ENCODE assay signal across 18 mouse cellular contexts in genomic region chr11:98320381-98320780, GRCm38 (mm10). TPM values are rescaled to one million over a fixed set of nuclear protein-coding genes. Genes with fewer than 3 reads are reported as not detected.
DNase-seq lines count a peak whose midpoint lies in the region; ATAC-seq lines count a peak whose summit lies in the region.
"Had no signal": no experiment of that assay in that cellular context is flagged by ENCODE, and none has a peak within 500 bp of the region (broad histone marks: within the 10 kb centered on the region; RNA-seq: fewer than 3 reads in every experiment).

No protein-coding gene starts in this region.

- H3K4me2 ChIP-seq in hindbrain, embryonic 13.5 days = peak overlapping the region; percentile 40
- H3K4me2 ChIP-seq in hindbrain, embryonic 11.5 days (replicated peaks; ENCODE audit: low read depth, low read length) = no peak overlapping the region
- no peak overlapping the region; the same call in 1 of the 2 replicates for H3K4me2 ChIP-seq in midbrain, embryonic 16.5 days (ENCODE audit: low read length)
- no peak overlapping the region for H3K4me2 ChIP-seq in midbrain, embryonic 14.5 days (ENCODE audit: low read length)
- H3K4me2 ChIP-seq in embryonic facial prominence, embryonic 15.5 days (replicated peaks) = peak overlapping the region; percentile 42
- H3K4me2 ChIP-seq in neural tube, embryonic 13.5 days = peak overlapping the region; percentile 34
- H3K4me2 ChIP-seq: embryonic facial prominence, embryonic 12.5 days; heart, embryonic 12.5 days had no signal

- no peaks in the 10 kb centered on the region for H3K36me3 ChIP-seq in hindbrain, embryonic 13.5 days
- H3K36me3 ChIP-seq in hindbrain, embryonic 11.5 days (ENCODE audit: control insufficient read depth, insufficient read depth, low read length) = no peaks in the 10 kb centered on the region
- H3K36me3 ChIP-seq in midbrain, embryonic 16.5 days (ENCODE audit: control insufficient read depth, insufficient read depth, low read length) = no peaks in the 10 kb centered on the region
- H3K36me3 ChIP-seq in midbrain, embryonic 14.5 days (ENCODE audit: control insufficient read depth, insufficient read depth, low read length) = no peaks in the 10 kb centered on the region
- no peaks in the 10 kb centered on the region for H3K36me3 ChIP-seq in embryonic facial prominence, embryonic 15.5 days
- H3K36me3 ChIP-seq in neural tube, embryonic 13.5 days = no peaks in the 10 kb centered on the region
- H3K36me3 ChIP-seq: embryonic facial prominence, embryonic 12.5 days; heart, embryonic 12.5 days; neural tube, embryonic 12.5 days had no signal

- no peak overlapping the region for H3K4me3 ChIP-seq in hindbrain, embryonic 13.5 days
- H3K4me3 ChIP-seq in hindbrain, embryonic 11.5 days (ENCODE audit: low read depth, low read length) = no peak overlapping the region
- H3K4me3 ChIP-seq in midbrain, embryonic 16.5 days (ENCODE audit: low read depth, low read length) = no peak overlapping the region
- H3K4me3 ChIP-seq in midbrain, embryonic 14.5 days (replicated peaks; ENCODE audit: low read depth, low read length) = no peak overlapping the region
- peak overlapping the region; percentile 19; the same call in 1 of the 2 replicates for H3K4me3 ChIP-seq in embryonic facial prominence, embryonic 15.5 days (replicated peaks)
- peak overlapping the region; percentile 8; the same call in 1 of the 2 replicates for H3K4me3 ChIP-seq in neural tube, embryonic 13.5 days
- H3K4me3 ChIP-seq: embryonic facial prominence, embryonic 12.5 days; heart, embryonic 12.5 days had no signal

- no peak for ATAC-seq in hindbrain, embryonic 13.5 days (ENCODE audit: low FRiP score)
- ATAC-seq in hindbrain, embryonic 11.5 days (ENCODE audit: low FRiP score) = no peak
- peak; percentile 36; the same call in 1 of the 2 replicates for ATAC-seq in midbrain, embryonic 16.5 days
- no peak for ATAC-seq in midbrain, embryonic 14.5 days (ENCODE audit: low FRiP score, low TSS enrichment)
- no peak for ATAC-seq in embryonic facial prominence, embryonic 15.5 days (ENCODE audit: insufficient number of reproducible peaks, low FRiP score, low TSS enrichment, low read depth)
- no peak for ATAC-seq in neural tube, embryonic 13.5 days (ENCODE audit: low read depth)
- ATAC-seq: inflammation-experienced regulatory T-cells, adult 6 months had no signal

- WGBS in hindbrain, embryonic 13.5 days = 9% methylated on average over 12 of the region's 12 CpGs
- WGBS in hindbrain, embryonic 11.5 days = 2% methylated on average over 12 of the region's 12 CpGs
- WGBS in midbrain, embryonic 16.5 days = 5% methylated on average over 12 of the region's 12 CpGs
- 9% methylated on average over 12 of the region's 12 CpGs for WGBS in midbrain, embryonic 14.5 days
- 6% methylated on average over 12 of the region's 12 CpGs for WGBS in embryonic facial prominence, embryonic 15.5 days
- WGBS in neural tube, embryonic 13.5 days = 6% methylated on average over 12 of the region's 12 CpGs

- H3K9me3 ChIP-seq in hindbrain, embryonic 13.5 days = no peaks in the 10 kb centered on the region
- no peaks in the 10 kb centered on the region for H3K9me3 ChIP-seq in hindbrain, embryonic 11.5 days (ENCODE audit: control insufficient read depth, low read length)
- no peaks in the 10 kb centered on the region for H3K9me3 ChIP-seq in midbrain, embryonic 16.5 days (replicated peaks; ENCODE audit: control insufficient read depth, low read length, poor library complexity, severe bottlenecking)
- no peaks in the 10 kb centered on the region for H3K9me3 ChIP-seq in midbrain, embryonic 14.5 days (ENCODE audit: control insufficient read depth, low read length)
- no peaks in the 10 kb centered on the region for H3K9me3 ChIP-seq in embryonic facial prominence, embryonic 15.5 days (replicated peaks)
- H3K9me3 ChIP-seq in neural tube, embryonic 13.5 days = no peaks in the 10 kb centered on the region
- H3K9me3 ChIP-seq: embryonic facial prominence, embryonic 12.5 days; heart, embryonic 12.5 days; neural tube, embryonic 12.5 days had no signal

- DNase-seq in hindbrain, embryonic 11.5 days (ENCODE audit: low spot score) = no peak
- DNase-seq in midbrain, embryonic 14.5 days = no peak
- DNase-seq in adipocyte (ENCODE audit: low spot score) = no peak
- no peak for DNase-seq in kidney, adult 18-20 months
- DNase-seq: B cell, adult 2 months; kidney, postnatal 14 days; lung, adult 18-20 months; right cerebral cortex, adult 18-20 months; thymus, postnatal 4 days had no signal

- 0 out of 2 replicates have a peak overlapping the region, but pooled peaks have one; percentile 24 for H3K9ac ChIP-seq in hindbrain, embryonic 13.5 days
- no peak overlapping the region for H3K9ac ChIP-seq in hindbrain, embryonic 11.5 days (ENCODE audit: low read depth, low read length)
- H3K9ac ChIP-seq in midbrain, embryonic 16.5 days (ENCODE audit: low read depth, low read length) = no peak overlapping the region
- H3K9ac ChIP-seq in midbrain, embryonic 14.5 days (replicated peaks; ENCODE audit: low read length) = no peak overlapping the region
- no peak overlapping the region for H3K9ac ChIP-seq in embryonic facial prominence, embryonic 15.5 days
- no peak overlapping the region for H3K9ac ChIP-seq in neural tube, embryonic 13.5 days
- H3K9ac ChIP-seq: embryonic facial prominence, embryonic 12.5 days; heart, embryonic 12.5 days; neural tube, embryonic 12.5 days had no signal

- H3K27me3 ChIP-seq in hindbrain, embryonic 13.5 days = peaks cover 98% of the 10 kb centered on the region
- peaks cover 96% of the 10 kb centered on the region for H3K27me3 ChIP-seq in hindbrain, embryonic 11.5 days (ENCODE audit: control insufficient read depth, insufficient read depth, low read length)
- peaks cover 82% of the 10 kb centered on the region for H3K27me3 ChIP-seq in midbrain, embryonic 16.5 days (ENCODE audit: control insufficient read depth, insufficient read depth, low read depth, low read length)
- peaks cover 99% of the 10 kb centered on the region for H3K27me3 ChIP-seq in midbrain, embryonic 14.5 days (ENCODE audit: control insufficient read depth, insufficient read depth, low read length)
- peaks cover 99% of the 10 kb centered on the region for H3K27me3 ChIP-seq in embryonic facial prominence, embryonic 15.5 days
- peaks cover 100% of the 10 kb centered on the region for H3K27me3 ChIP-seq in neural tube, embryonic 13.5 days

- H3K4me1 ChIP-seq in hindbrain, embryonic 13.5 days (replicated peaks) = peaks cover 44% of the 10 kb centered on the region
- H3K4me1 ChIP-seq in hindbrain, embryonic 11.5 days (replicated peaks; ENCODE audit: control insufficient read depth, insufficient read depth, low read length) = no peaks in the 10 kb centered on the region
- H3K4me1 ChIP-seq in midbrain, embryonic 16.5 days (ENCODE audit: control insufficient read depth, insufficient read depth, low read length) = no peaks in the 10 kb centered on the region
- no peaks in the 10 kb centered on the region for H3K4me1 ChIP-seq in midbrain, embryonic 14.5 days (ENCODE audit: control insufficient read depth, insufficient read depth, low read length)
- peaks cover 32% of the 10 kb centered on the region for H3K4me1 ChIP-seq in embryonic facial prominence, embryonic 15.5 days
- peaks cover 44% of the 10 kb centered on the region for H3K4me1 ChIP-seq in neural tube, embryonic 13.5 days (replicated peaks)
- H3K4me1 ChIP-seq: heart, embryonic 12.5 days had no signal

- peak overlapping the region; percentile 80 for H3K27ac ChIP-seq in hindbrain, embryonic 13.5 days
- H3K27ac ChIP-seq in hindbrain, embryonic 11.5 days (ENCODE audit: low read depth, low read length) = no peak overlapping the region
- no peak overlapping the region for H3K27ac ChIP-seq in midbrain, embryonic 16.5 days (ENCODE audit: low read length)
- no peak overlapping the region for H3K27ac ChIP-seq in midbrain, embryonic 14.5 days (replicated peaks; ENCODE audit: low read depth, low read length)
- H3K27ac ChIP-seq in embryonic facial prominence, embryonic 15.5 days (replicated peaks) = no peak overlapping the region
- H3K27ac ChIP-seq in neural tube, embryonic 13.5 days (replicated peaks) = peak overlapping the region; percentile 72; the same call in 1 of the 2 replicates
- H3K27ac ChIP-seq: embryonic facial prominence, embryonic 12.5 days; neural tube, embryonic 12.5 days had no signal

RNA-seq across cellular contexts. Expression of gene Neurod2, which starts 9.1 kb away (rescaled TPM):
- polyA plus RNA-seq in hindbrain, embryonic 13.5 days (2015; fragmentation: Nextera tagmentation; extraction: Ambion mirVana) = 24.6 and 30.7 TPM in 2 replicates
- polyA plus RNA-seq in hindbrain, embryonic 11.5 days (2014; fragmentation: Nextera tagmentation; extraction: Ambion mirVana) = 0.27 and 0.36 TPM in 2 replicates
- 4.5 and 5.6 TPM in 2 replicates for polyA plus RNA-seq in midbrain, embryonic 16.5 days (2015; fragmentation: Nextera tagmentation; extraction: Ambion mirVana)
- 10.9 and 12.7 TPM in 2 replicates for polyA plus RNA-seq in midbrain, embryonic 14.5 days (2014; fragmentation: Nextera tagmentation; extraction: Ambion mirVana)
- polyA plus RNA-seq in embryonic facial prominence, embryonic 15.5 days (2015; fragmentation: Nextera tagmentation; extraction: Ambion mirVana) = 0.09 TPM in 1 of 2 replicates, not detected in the other
- polyA plus RNA-seq in neural tube, embryonic 13.5 days (2015; fragmentation: Nextera tagmentation; extraction: Ambion mirVana) = 26.4 and 27.0 TPM in 2 replicates
- polyA plus RNA-seq: heart, embryonic 12.5 days; inflammation-experienced regulatory T-cells, adult 6 months; stomach, embryonic 14.5 days had no signal

RNA-seq across cellular contexts. Expression of gene Ppp1r1b, which starts 27.8 kb away (rescaled TPM):
- 1.1 and 2.4 TPM in 2 replicates for polyA plus RNA-seq in hindbrain, embryonic 13.5 days (2015; fragmentation: Nextera tagmentation; extraction: Ambion mirVana)
- 0.29 and 0.70 TPM in 2 replicates for polyA plus RNA-seq in hindbrain, embryonic 11.5 days (2014; fragmentation: Nextera tagmentation; extraction: Ambion mirVana)
- 2.4 and 2.9 TPM in 2 replicates for polyA plus RNA-seq in midbrain, embryonic 16.5 days (2015; fragmentation: Nextera tagmentation; extraction: Ambion mirVana)
- 0.95 and 1.2 TPM in 2 replicates for polyA plus RNA-seq in midbrain, embryonic 14.5 days (2014; fragmentation: Nextera tagmentation; extraction: Ambion mirVana)
- 3.8 and 7.0 TPM in 2 replicates for polyA plus RNA-seq in embryonic facial prominence, embryonic 15.5 days (2015; fragmentation: Nextera tagmentation; extraction: Ambion mirVana)
- 1.7 and 2.1 TPM in 2 replicates for polyA plus RNA-seq in neural tube, embryonic 13.5 days (2015; fragmentation: Nextera tagmentation; extraction: Ambion mirVana)
- polyA plus RNA-seq: inflammation-experienced regulatory T-cells, adult 6 months had no signal

RNA-seq across cellular contexts. Expression of gene Stard3, which starts 37.8 kb away (rescaled TPM):
- polyA plus RNA-seq in hindbrain, embryonic 13.5 days (2015; fragmentation: Nextera tagmentation; extraction: Ambion mirVana) = 44.4 and 44.7 TPM in 2 replicates
- 40.1 and 43.2 TPM in 2 replicates for polyA plus RNA-seq in hindbrain, embryonic 11.5 days (2014; fragmentation: Nextera tagmentation; extraction: Ambion mirVana)
- polyA plus RNA-seq in midbrain, embryonic 16.5 days (2015; fragmentation: Nextera tagmentation; extraction: Ambion mirVana) = 32.9 and 37.0 TPM in 2 replicates
- 34.5 and 36.0 TPM in 2 replicates for polyA plus RNA-seq in midbrain, embryonic 14.5 days (2014; fragmentation: Nextera tagmentation; extraction: Ambion mirVana)
- 41.0 and 41.3 TPM in 2 replicates for polyA plus RNA-seq in embryonic facial prominence, embryonic 15.5 days (2015; fragmentation: Nextera tagmentation; extraction: Ambion mirVana)
- polyA plus RNA-seq in neural tube, embryonic 13.5 days (2015; fragmentation: Nextera tagmentation; extraction: Ambion mirVana) = 39.7 and 41.1 TPM in 2 replicates

Comparison
In these comparisons a context has a peak if more than half of its experiments do, and no peak if none do; other contexts are left out.
1. H3K27ac ChIP-seq: peak in hindbrain, embryonic 13.5 days (single experiment) and neural tube, embryonic 13.5 days (single experiment); none in hindbrain, embryonic 11.5 days (single experiment), midbrain, embryonic 16.5 days (single experiment), midbrain, embryonic 14.5 days (single experiment) and embryonic facial prominence, embryonic 15.5 days (single experiment).
2. H3K4me2 ChIP-seq: peak in hindbrain, embryonic 13.5 days (single experiment), embryonic facial prominence, embryonic 15.5 days (single experiment) and neural tube, embryonic 13.5 days (single experiment); none in hindbrain, embryonic 11.5 days (single experiment), midbrain, embryonic 16.5 days (single experiment) and midbrain, embryonic 14.5 days (single experiment).
3. H3K4me3 ChIP-seq: peak in embryonic facial prominence, embryonic 15.5 days (single experiment) and neural tube, embryonic 13.5 days (single experiment); none in hindbrain, embryonic 13.5 days (single experiment), hindbrain, embryonic 11.5 days (single experiment), midbrain, embryonic 16.5 days (single experiment) and midbrain, embryonic 14.5 days (single experiment).